Mouse (Mus musculus) hindbrain, embryonic 14.5 days (tissue): Measurements from ENCODE around the gene Jade1. TPM values are rescaled to one million over a fixed set of nuclear protein-coding genes. Genes with fewer than 3 reads are reported as not detected.

Source experiments
- ATAC-seq: fragments of 200-750 bp; cut with Nextera tagmentation; 2 replicates; pipeline ENCODE4 v1.8.0; 2017; ENCODE audit warnings: moderate number of reproducible peaks, mild to moderate bottlenecking, moderate TSS enrichment, moderate library complexity; ENCODE audit not compliant: low FRiP score
- DNase-seq: peaks from one replicate; pipeline ENCODE4 v3.0.0-alpha.2; 2015; ENCODE audit warnings: low spot score
- H3K27ac ChIP-seq: fragments of 300-500 bp; sonication (generic); 2 replicates; pipeline ENCODE4 v1.5.1; 2014; ENCODE audit warnings: mild to moderate bottlenecking, moderate library complexity
- H3K27me3 ChIP-seq: fragments of 300-500 bp; sonication (generic); 2 replicates; pipeline ENCODE4 v1.6.1; 2014; ENCODE audit warnings: mild to moderate bottlenecking, low read length, mixed read lengths; ENCODE audit not compliant: control insufficient read depth, insufficient read depth
- H3K36me3 ChIP-seq: fragments of 300-500 bp; sonication (generic); replicated peaks from 2 replicates; pipeline ENCODE4 v1.6.1; 2014; ENCODE audit not compliant: control insufficient read depth, insufficient read depth
- H3K4me1 ChIP-seq: fragments of 300-500 bp; sonication (generic); replicated peaks from 2 replicates; pipeline ENCODE4 v1.6.1; 2014; ENCODE audit warnings: antibody characterized with exemption, low read length, mixed read lengths; ENCODE audit not compliant: control insufficient read depth, insufficient read depth
- H3K4me2 ChIP-seq: fragments of 300-500 bp; sonication (generic); replicated peaks from 2 replicates; pipeline ENCODE4 v1.6.1; 2014; ENCODE audit warnings: mild to moderate bottlenecking, moderate library complexity
- H3K4me3 ChIP-seq: fragments of 300-500 bp; sonication (generic); replicated peaks from 2 replicates; pipeline ENCODE4 v1.5.1; 2014; ENCODE audit warnings: mild to moderate bottlenecking, low read length
- H3K9ac ChIP-seq: fragments of 300-500 bp; sonication (generic); 2 replicates; pipeline ENCODE4 v1.6.1; 2014
- H3K9me3 ChIP-seq: fragments of 300-500 bp; sonication (generic); 2 replicates; pipeline ENCODE4 v1.6.1; 2016; ENCODE audit warnings: low read length; ENCODE audit not compliant: control insufficient read depth
- WGBS: fragments of 180-500 bp; shearing (Covaris S2); extraction: QIAGEN DNeasy Blood & Tissue Kit; methylation state at CpG from one replicate; pipeline ENCODE4 v1.1.7; 2014; 5-methylcytosine and 5-hydroxymethylcytosine counted together
- polyA plus RNA-seq: library from polyadenylated mRNA; unstranded; fragments of >200 nt; fragmentation: Nextera tagmentation; extraction: Ambion mirVana; gene quantifications from 2 replicates; pipeline ENCODE4 v1.2.1, GENCODE M21; 2014

Gene Jade1
- polyA plus RNA-seq, 1 experiment from 2014 or later: 13.3 TPM

GRCm38 (mm10) chr3:41588495-41588894 lies 33.0 kb downstream of the Jade1 start:
- DNase-seq (no peak), ATAC-seq (no peak)
- peaks cover 5% of the 10 kb centered on the region; the same call in 1 of the 2 replicates for H3K4me1 ChIP-seq
- H3K27me3 ChIP-seq: no peaks in the 10 kb centered on the region
- 62% methylated on average over 8 of the region's 8 CpGs for WGBS
- H3K9ac ChIP-seq: no peak overlapping the region
- H3K9me3 ChIP-seq: no peaks in the 10 kb centered on the region
- H3K27ac ChIP-seq: no peak overlapping the region
- no peak overlapping the region for H3K4me2 ChIP-seq
- no peak overlapping the region for H3K4me3 ChIP-seq
- H3K36me3 ChIP-seq: peaks cover 18% of the 10 kb centered on the region

- no peaks in the 10 kb centered on the region for H3K9me3 ChIP-seq
- DNase-seq: peak; percentile 42
- H3K36me3 ChIP-seq: peaks cover 26% of the 10 kb centered on the region
- 78% methylated on average over 19 of the region's 19 CpGs for WGBS
- no peak overlapping the region for H3K4me2 ChIP-seq
- no peak overlapping the region for H3K9ac ChIP-seq
- H3K4me1 ChIP-seq: 0 out of 2 replicates have a peak, but pooled peaks cover 5% of the 10 kb centered on the region
- ATAC-seq: no peak
- no peak overlapping the region for H3K4me3 ChIP-seq
- H3K27ac ChIP-seq: no peak overlapping the region
- H3K27me3 ChIP-seq: no peaks in the 10 kb centered on the region
Observed at GRCm38 (mm10) chr3:41589246-41589914, 33.8 kb downstream of the Jade1 start.

GRCm38 (mm10) chr3:41589988-41590387 lies 34.5 kb downstream of the Jade1 start:
- 91% methylated on average over 4 of the region's 4 CpGs for WGBS
- no peak for ATAC-seq
- Histone ChIP-seq H3K27me3 (no peaks in the 10 kb centered on the region), H3K4me2 (no peak overlapping the region), H3K9ac (no peak overlapping the region), H3K36me3 (peaks cover 32% of the 10 kb centered on the region), H3K4me3 (no peak overlapping the region), H3K27ac (no peak overlapping the region), H3K9me3 (no peaks in the 10 kb centered on the region), H3K4me1 (0 out of 2 replicates have a peak, but pooled peaks cover 5% of the 10 kb centered on the region)
- DNase-seq: no peak

- Histone ChIP-seq H3K9me3 (no peaks in the 10 kb centered on the region), H3K27ac (no peak overlapping the region), H3K27me3 (no peaks in the 10 kb centered on the region), H3K4me2 (no peak overlapping the region), H3K36me3 (peaks cover 39% of the 10 kb centered on the region), H3K4me1 (0 out of 2 replicates have a peak, but pooled peaks cover 5% of the 10 kb centered on the region), H3K9ac (no peak overlapping the region), H3K4me3 (no peak overlapping the region)
- 93% methylated on average over 20 of the region's 20 CpGs for WGBS
- DNase-seq: no peak
- no peak for ATAC-seq
Observed at GRCm38 (mm10) chr3:41590695-41591559, 35.4 kb downstream of the Jade1 start.

GRCm38 (mm10) chr3:41591651-41592170 lies 36.2 kb downstream of the Jade1 start:
- H3K27ac ChIP-seq: no peak overlapping the region
- no peak overlapping the region for H3K4me3 ChIP-seq
- no peak for DNase-seq
- no peak for ATAC-seq
- no peak overlapping the region for H3K4me2 ChIP-seq
- no peak overlapping the region for H3K9ac ChIP-seq
- 0 out of 2 replicates have a peak, but pooled peaks cover 5% of the 10 kb centered on the region for H3K4me1 ChIP-seq
- WGBS: 95% methylated on average over 14 of the region's 14 CpGs
- H3K36me3 ChIP-seq: peaks cover 46% of the 10 kb centered on the region
- H3K9me3 ChIP-seq: no peaks in the 10 kb centered on the region
- no peaks in the 10 kb centered on the region for H3K27me3 ChIP-seq

GRCm38 (mm10) chr3:41592805-41593204 lies 37.3 kb downstream of the Jade1 start:
- 83% methylated on average over 7 of the region's 7 CpGs for WGBS
- Histone ChIP-seq H3K9ac (no peak overlapping the region), H3K4me3 (no peak overlapping the region), H3K4me1 (0 out of 2 replicates have a peak, but pooled peaks cover 5% of the 10 kb centered on the region), H3K4me2 (no peak overlapping the region), H3K36me3 (peaks cover 57% of the 10 kb centered on the region), H3K27me3 (no peaks in the 10 kb centered on the region), H3K27ac (no peak overlapping the region), H3K9me3 (no peaks in the 10 kb centered on the region)
- no peak for ATAC-seq
- DNase-seq: no peak

- ATAC-seq: no peak
- no peak for DNase-seq
- Histone ChIP-seq H3K4me3 (no peak overlapping the region), H3K36me3 (peaks cover 65% of the 10 kb centered on the region), H3K27ac (no peak overlapping the region), H3K9ac (no peak overlapping the region), H3K4me1 (no peaks in the 10 kb centered on the region), H3K27me3 (no peaks in the 10 kb centered on the region), H3K9me3 (no peaks in the 10 kb centered on the region), H3K4me2 (no peak overlapping the region)
- 90% methylated on average over 9 of the region's 9 CpGs for WGBS
Observed at GRCm38 (mm10) chr3:41594097-41594879, 38.8 kb downstream of the Jade1 start.

- 96% methylated on average over 4 of the region's 4 CpGs for WGBS
- Histone ChIP-seq H3K4me1 (no peaks in the 10 kb centered on the region), H3K4me2 (no peak overlapping the region), H3K4me3 (no peak overlapping the region), H3K9me3 (no peaks in the 10 kb centered on the region), H3K27ac (no peak overlapping the region), H3K36me3 (peaks cover 65% of the 10 kb centered on the region), H3K27me3 (no peaks in the 10 kb centered on the region), H3K9ac (no peak overlapping the region)
- ATAC-seq (no peak), DNase-seq (no peak)
Observed at GRCm38 (mm10) chr3:41595010-41595409, 39.5 kb downstream of the Jade1 start.

GRCm38 (mm10) chr3:41597036-41597435 lies 41.5 kb downstream of the Jade1 start:
- H3K27ac ChIP-seq: no peak overlapping the region
- DNase-seq (no peak), ATAC-seq (no peak)
- no peaks in the 10 kb centered on the region for H3K4me1 ChIP-seq
- 95% methylated on average over 8 of the region's 8 CpGs for WGBS
- no peak overlapping the region for H3K9ac ChIP-seq
- H3K9me3 ChIP-seq: no peaks in the 10 kb centered on the region
- no peak overlapping the region for H3K4me2 ChIP-seq
- no peak overlapping the region for H3K4me3 ChIP-seq
- H3K36me3 ChIP-seq: peaks cover 53% of the 10 kb centered on the region
- H3K27me3 ChIP-seq: no peaks in the 10 kb centered on the region
